Mouse (Mus musculus): ENCODE measurements around the gene Lsm7.

DNA sequence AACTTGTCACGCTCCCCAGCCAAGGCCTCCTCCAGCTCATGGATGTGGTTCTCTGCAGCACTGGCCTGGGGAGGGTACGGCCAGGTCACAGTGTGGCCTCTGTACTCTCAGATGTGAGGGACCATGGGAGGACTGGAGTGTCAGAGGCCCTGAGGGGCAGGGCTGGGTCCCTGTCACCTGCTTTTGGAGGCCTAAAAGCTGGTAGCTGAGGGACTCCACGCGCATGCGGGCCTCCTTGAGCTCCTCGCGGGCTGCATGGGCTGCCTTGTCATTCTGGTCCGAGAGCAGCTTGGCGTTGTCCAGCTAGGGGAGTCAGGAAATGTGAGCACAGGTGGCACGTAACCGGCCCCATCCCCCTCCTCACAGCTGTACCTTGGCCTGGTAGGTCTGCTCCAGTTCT, 49.7 kb upstream of the Lsm7 start:
- TF ChIP-seq CTCF (IDR thresholded peaks at IDR 0.05), result no peak
- TF ChIP-seq POLR2A (IDR thresholded peaks at IDR 0.05; ENCODE audit: insufficient read depth, low read depth, low read length), result no peak

All from heart, adult 2 months (tissue).